Comparison of ENCODE assay signal across 24 mouse cellular contexts in the genomic region with DNA sequence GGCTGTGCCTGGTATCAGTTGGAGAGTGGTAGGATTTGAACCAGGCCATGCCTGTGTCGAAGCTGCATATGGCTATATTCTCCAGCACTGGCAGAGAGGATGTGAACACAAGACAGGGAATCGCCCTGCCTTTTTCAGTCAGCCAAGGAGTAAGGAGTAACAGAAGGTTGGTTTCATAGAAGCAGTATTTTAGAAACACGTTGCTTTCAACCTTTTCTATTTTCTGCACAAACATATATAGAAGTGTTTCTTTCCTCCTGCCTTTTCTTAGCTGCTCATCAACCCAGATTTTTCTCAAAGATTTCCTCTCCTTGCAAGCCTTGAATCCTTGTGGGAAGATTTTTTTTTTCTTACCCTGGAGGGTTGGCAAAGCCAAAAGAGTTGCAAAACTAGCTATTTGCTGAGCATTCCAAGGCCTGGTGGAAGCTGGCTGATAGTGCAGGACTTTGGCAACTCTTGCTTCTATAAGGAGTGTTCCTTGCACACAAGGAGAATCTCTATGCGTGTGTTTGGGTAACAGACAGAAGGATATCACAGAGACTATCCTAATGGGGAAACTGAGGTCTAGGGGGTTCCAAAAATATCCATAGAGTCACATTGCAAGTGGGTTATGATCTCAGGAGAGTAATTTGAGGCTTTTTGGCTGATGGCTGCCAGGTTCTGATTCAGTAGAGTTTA. TPM values are rescaled to one million over a fixed set of nuclear protein-coding genes. Genes with fewer than 3 reads are reported as not detected.
DNase-seq lines count a peak whose midpoint lies in the region.
"Had no signal": no experiment of that assay in that cellular context is flagged by ENCODE, and none has a peak within 500 bp of the region (broad histone marks: within the 10 kb centered on the region; RNA-seq: fewer than 3 reads in every experiment).

No protein-coding gene starts in this region.

- peaks cover 10% of the 10 kb centered on the region; the same call in 1 of the 2 replicates for H3K27me3 ChIP-seq in heart, embryonic 10.5 days (ENCODE audit: insufficient read depth, poor library complexity, severe bottlenecking)
- H3K27me3 ChIP-seq: forebrain, embryonic 15.5 days; intestine, embryonic 15.5 days; neural tube, embryonic 15.5 days had no signal

- WGBS in heart, embryonic 10.5 days: 81% methylated on average over 4 of the region's 4 CpGs

- H3K4me1 ChIP-seq in heart, embryonic 10.5 days: peaks cover 5% of the 10 kb centered on the region; the same call in 1 of the 2 replicates

- H3K27ac ChIP-seq in heart, embryonic 10.5 days: no peak overlapping the region
- H3K27ac ChIP-seq: embryonic facial prominence, embryonic 10.5 days; forebrain, embryonic 15.5 days; heart, adult 2 months; hindbrain, embryonic 13.5 days; intestine, embryonic 15.5 days; macrophage; neural tube, embryonic 15.5 days had no signal

- H3K4me3 ChIP-seq in heart, embryonic 10.5 days: no peak overlapping the region
- H3K4me3 ChIP-seq: embryonic facial prominence, embryonic 10.5 days; forebrain, embryonic 15.5 days; heart, adult 2 months; hindbrain, embryonic 13.5 days; intestine, embryonic 15.5 days; myocyte; neural tube, embryonic 15.5 days had no signal

- peak; percentile 56 for DNase-seq in adrenal gland, adult 2 months
- DNase-seq in adrenal gland, postnatal 25 days: no peak
- peak; percentile 2 for DNase-seq in heart, embryonic 10.5 days (ENCODE audit: low spot score)
- DNase-seq in heart, postnatal 36 days: no peak
- peak; percentile 15 for DNase-seq in ovary, adult 18-20 months (ENCODE audit: low spot score)
- DNase-seq in ovary, postnatal 36 days (ENCODE audit: low spot score): no peak
- DNase-seq in left cerebral cortex, postnatal 25 days (ENCODE audit: low spot score in 2 of 2): peak; percentile 21 to 84
- DNase-seq in Muller cell, postnatal 12 days (ENCODE audit: inconsistent ontology term): no peak
- DNase-seq: cerebellum, adult 18-20 months; cerebellum, postnatal 36 days; gastrocnemius, postnatal 10 days; heart, adult 2 months; liver; liver, postnatal 0 days; retina, postnatal 1 day; thymus, postnatal 14 days had no signal

- H3K9me3 ChIP-seq in heart, embryonic 10.5 days: no peaks in the 10 kb centered on the region
- H3K9me3 ChIP-seq: embryonic facial prominence, embryonic 10.5 days; forebrain, embryonic 15.5 days; hindbrain, embryonic 13.5 days; intestine, embryonic 15.5 days; neural tube, embryonic 15.5 days had no signal

- intact Hi-C loops in heart, postnatal 36 days (cut with DNase I): no loop called here
- intact Hi-C loops in left cerebral cortex, postnatal 25 days (cut with DNase I): loop anchor here (1.0 kb wide), 1 partner anchor 171 kb away; no protein-coding TSS in a partner anchor

- H3K36me3 ChIP-seq in heart, embryonic 10.5 days: no peaks in the 10 kb centered on the region
- H3K36me3 ChIP-seq: embryonic facial prominence, embryonic 10.5 days; forebrain, embryonic 15.5 days; hindbrain, embryonic 13.5 days; intestine, embryonic 15.5 days; neural tube, embryonic 15.5 days had no signal

RNA-seq across cellular contexts. Expression of a gene that starts 5.6 kb away (rescaled TPM):
- 10 to 100 TPM; 21.1 to 26.2 TPM for total RNA-seq in adrenal gland, adult 2 months (2021)
- polyA plus RNA-seq in adrenal gland, adult 2 months (2012; rRNA removed): 12.1 and 12.3 TPM in 2 replicates
- total RNA-seq in adrenal gland, postnatal 25 days (2021): 22.2 and 25.9 TPM in 2 replicates
- 1.4 and 2.2 TPM in 2 replicates for polyA plus RNA-seq in heart, embryonic 10.5 days (2016; fragmentation: Nextera tagmentation; extraction: Ambion mirVana)
- 1 to 10 TPM; 2.8 to 3.0 TPM for total RNA-seq in heart, postnatal 36 days (2021)
- 100 to 1,000 TPM; 130 to 132 TPM for total RNA-seq in left cerebral cortex, postnatal 25 days (2021)
- total RNA-seq: CH12.LX had no signal

Comparison
In these comparisons a context has a peak if more than half of its experiments do, and no peak if none do; other contexts are left out.
1. DNase-seq: peak in adrenal gland, adult 2 months (single experiment), heart, embryonic 10.5 days (single experiment), ovary, adult 18-20 months (single experiment) and left cerebral cortex, postnatal 25 days (2 of 2); none in adrenal gland, postnatal 25 days (single experiment), heart, postnatal 36 days (0 of 2), ovary, postnatal 36 days (single experiment) and Muller cell, postnatal 12 days (single experiment).